Mouse (Mus musculus) gastrocnemius, postnatal 25 days (tissue): ENCODE results near the gene Zkscan14. TPM values are rescaled to one million over a fixed set of nuclear protein-coding genes. Genes with fewer than 3 reads are reported as not detected.
"Not testable (repeated sequence)": the region's sequence is repeated elsewhere in the genome, so short reads cannot be mapped to it uniquely, and the experiment has no call there.

Source experiments
- DNase-seq: peaks from one replicate; pipeline ENCODE4 v3.0.0; 2022
- long read RNA-seq, 2 experiments: library from polyadenylated mRNA; stranded (forward); transcript quantifications; one replicate each; pipeline ENCODE4 v2.0.0; 2021
- total RNA-seq, 2 experiments: library from RNA; stranded (reverse); gene quantifications; 1 replicate in 1 of 2; 2 replicates in 1 of 2; pipeline ENCODE4 v1.2.3; 2021

Gene Zkscan14
- 1 to 10 TPM; 7.8 to 9.7 TPM for total RNA-seq
- long read RNA-seq, experiment 1, transcript Zkscan14-201 (3 exons, 1,967 nt), result major isoform, 12 of 16 reads
- long read RNA-seq, experiment 1, partial matches to known transcripts, result 2 of 16 reads
- long read RNA-seq, experiment 1, other reads (novel, unspliced or antisense), result 0 of 16 reads
- long read RNA-seq, experiment 2, transcript Zkscan14-201 (3 exons, 1,967 nt), result major isoform, 7 of 10 reads
- long read RNA-seq, experiment 2, partial matches to known transcripts, result 1 of 10 reads
- long read RNA-seq, experiment 2, other reads (novel, unspliced or antisense), result 0 of 10 reads

DNA sequence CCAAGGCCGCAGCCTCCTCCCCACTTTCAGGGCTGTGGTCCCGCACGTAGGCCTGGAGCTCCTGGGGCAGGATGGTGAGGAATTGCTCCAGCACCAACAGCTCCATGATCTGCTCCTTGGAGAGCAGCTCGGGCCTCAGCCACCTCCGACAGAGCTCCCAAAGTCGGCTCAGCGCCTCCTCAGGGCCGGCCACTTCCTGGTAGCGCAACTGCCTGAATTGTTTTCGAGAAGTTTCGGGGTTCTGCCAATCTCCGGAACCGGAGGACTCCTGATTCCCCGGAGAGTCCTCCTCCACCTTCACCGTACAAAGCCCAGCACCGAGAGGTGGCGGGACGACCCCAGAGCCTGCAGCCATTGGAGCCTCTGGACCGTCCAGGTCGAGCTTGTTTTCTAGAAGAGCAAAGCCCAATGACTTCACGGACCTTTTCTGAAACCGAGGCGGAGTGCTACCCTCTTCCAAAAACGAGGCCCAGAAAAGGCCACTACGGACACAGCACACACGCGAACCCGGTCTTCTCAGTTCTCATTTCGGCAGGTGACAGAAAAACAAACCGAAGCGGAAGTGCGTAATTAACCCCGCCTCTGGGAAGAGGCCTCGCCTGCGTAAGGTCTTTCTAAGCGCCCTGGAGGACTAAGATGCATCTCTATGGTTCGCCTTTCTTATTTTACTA, at the start of gene Zkscan14:
TSS of gene Zkscan14 (minus strand) at position 548 of the 671 bp plus-strand sequence.
- DNase-seq, result peak; percentile 68

DNA sequence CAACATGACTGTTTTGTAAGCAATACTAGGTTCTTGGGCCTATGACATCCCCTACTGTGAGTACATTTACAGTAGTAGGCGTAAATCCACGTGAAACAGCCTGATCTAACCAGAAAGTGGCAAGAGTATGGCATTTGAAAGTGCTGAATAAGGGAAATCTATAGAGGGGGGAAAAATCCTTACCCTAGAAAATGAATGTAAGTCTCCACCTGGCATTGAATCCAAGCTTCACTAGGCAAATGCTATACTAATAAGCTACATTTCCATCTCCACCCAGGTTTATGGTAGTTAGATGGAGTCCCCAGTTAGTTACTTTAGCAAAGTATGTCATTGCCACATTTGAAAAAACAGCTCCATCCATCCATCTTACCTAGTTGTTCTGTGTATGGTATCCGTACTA, 47.9 kb upstream of the Zkscan14 start:
- no peak for DNase-seq

DNA sequence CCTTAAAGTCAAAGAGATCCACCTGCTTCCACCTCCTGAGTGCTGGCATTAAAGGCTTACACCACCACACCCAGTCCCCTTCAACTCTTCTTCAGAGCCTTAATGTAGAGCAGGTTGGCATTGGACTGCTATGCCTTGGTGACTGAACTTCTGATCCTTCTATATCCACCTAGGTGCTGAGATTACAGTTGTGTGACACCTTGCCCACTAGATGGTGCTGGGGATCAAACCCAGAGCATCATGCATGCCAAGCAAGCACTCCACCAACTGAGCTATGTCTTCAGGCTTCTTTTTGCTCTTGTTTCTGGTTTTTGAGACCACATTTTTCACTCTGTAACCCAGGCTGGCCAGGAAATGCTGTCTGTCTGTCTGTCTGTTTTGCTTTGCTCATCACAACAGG, 33.0 kb upstream of the Zkscan14 start:
- DNase-seq, result no peak

DNA sequence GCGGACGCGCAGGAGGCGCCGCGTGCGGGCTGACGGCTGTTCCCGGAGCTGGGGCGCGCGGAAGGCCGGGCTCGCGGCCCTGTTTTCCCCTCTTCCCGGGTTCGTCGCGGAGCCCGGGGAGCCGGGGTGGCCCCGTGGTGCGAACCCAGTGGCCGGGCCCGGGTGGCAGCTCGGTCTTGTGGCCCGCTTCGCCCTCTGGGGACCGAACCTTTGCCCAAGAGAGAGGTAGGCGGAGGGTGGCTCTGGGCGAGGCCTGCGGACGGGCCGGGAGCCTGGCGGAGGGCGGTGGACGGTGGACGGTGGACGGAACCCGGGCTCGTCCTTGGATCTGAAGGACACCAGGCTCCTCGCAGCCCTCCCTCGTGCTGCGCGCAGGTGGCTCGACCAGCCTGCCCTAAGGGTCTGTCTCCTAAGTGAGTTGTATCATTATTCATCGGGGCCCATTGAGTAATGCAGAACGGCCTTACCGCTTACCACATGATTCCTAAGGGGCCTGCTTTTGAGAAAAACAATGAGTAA, 30.3 kb upstream of the Zkscan14 start:
- no peak for DNase-seq

- peak; percentile 97 for DNase-seq
Observed at GRCm38 (mm10) chr5:145231367-145231871, 29.8 kb upstream of the Zkscan14 start, which contains the start of gene Zfp655. TSS of gene Zfp655 (plus strand) at chr5:145231715.

DNA sequence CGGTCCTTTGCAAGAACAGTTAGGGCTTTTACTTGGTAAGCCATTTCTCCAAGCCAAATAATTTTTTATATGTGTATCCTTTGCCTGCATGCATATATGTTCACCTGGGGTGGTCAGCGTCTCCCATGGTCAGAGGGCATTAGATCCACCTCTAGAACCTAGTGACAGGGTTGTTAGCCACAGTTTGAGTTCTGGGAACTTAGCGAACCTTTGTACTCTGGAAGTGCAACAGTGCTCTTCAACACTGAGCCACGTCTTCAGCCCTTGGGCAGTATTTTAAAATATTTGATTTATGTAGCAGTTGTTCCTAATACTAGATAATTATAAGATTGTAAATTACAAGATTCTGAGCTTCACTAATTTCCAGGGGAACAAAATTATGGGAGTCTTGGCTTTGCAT, 29.0 kb upstream of the Zkscan14 start:
- DNase-seq, result no peak

DNA sequence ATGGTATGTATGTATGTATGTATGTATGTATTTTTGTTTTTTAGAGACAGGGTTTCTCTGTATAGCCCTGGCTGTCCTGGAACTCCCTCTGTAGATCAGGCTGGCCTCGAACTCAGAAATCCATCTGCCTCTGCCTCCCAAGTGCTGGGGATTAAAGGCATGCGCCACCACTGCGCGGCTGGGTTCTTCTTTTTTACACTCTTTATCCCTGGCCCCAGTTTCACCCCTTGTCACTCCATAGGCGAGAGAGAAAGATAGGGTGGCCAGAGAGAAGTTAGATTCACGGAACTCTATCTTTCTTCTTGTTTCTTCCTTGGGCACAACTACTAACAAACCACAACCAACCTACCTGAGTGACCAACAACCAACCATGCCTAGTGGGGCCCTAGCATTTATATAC, 27.6 kb upstream of the Zkscan14 start:
- DNase-seq, result not testable (repeated sequence)

- no peak for DNase-seq
Observed at GRCm38 (mm10) chr5:145226453-145226852, 24.8 kb upstream of the Zkscan14 start.

GRCm38 (mm10) chr5:145223395-145223794, 21.7 kb upstream of the Zkscan14 start:
- DNase-seq, result no peak

DNA sequence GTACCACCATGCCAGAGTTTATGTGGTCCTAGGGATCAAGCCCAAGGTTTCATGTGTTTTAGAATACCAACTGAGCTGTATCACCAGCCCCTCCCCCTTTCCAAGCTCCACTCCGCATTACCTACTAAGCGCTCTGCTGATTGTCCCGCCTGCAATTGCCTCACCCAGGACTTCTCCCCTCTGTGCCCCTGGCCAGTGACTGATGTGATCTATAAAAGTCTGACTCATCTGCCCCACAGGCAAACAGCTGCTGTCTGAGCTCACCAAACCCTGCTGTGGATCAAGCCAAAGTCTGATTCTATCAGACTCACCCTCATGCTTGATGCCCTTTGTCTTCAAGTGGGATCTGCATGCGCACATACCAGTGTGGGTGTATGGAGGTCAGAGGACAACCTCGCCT, 21.2 kb upstream of the Zkscan14 start:
- DNase-seq, result no peak

DNA sequence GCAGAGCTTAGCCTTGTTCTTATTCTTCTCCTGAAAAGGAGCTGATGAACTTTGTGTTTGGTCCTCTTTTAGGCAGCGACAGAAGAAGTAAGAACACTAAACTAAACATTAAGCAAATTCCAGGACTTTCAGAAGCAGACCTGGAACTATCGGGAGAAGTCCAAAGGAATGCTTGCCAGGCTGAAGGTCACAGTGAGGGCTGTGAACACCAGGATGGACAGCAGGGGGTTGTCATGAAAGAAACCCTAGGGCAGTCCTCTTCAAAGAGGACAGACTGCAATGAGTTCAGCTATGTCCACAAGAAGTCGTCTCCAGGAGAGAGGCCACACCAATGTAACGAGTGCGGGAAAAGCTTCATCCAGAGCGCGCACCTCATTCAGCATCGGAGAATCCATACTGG, 18.3 kb upstream of the Zkscan14 start:
- no peak for DNase-seq

DNA sequence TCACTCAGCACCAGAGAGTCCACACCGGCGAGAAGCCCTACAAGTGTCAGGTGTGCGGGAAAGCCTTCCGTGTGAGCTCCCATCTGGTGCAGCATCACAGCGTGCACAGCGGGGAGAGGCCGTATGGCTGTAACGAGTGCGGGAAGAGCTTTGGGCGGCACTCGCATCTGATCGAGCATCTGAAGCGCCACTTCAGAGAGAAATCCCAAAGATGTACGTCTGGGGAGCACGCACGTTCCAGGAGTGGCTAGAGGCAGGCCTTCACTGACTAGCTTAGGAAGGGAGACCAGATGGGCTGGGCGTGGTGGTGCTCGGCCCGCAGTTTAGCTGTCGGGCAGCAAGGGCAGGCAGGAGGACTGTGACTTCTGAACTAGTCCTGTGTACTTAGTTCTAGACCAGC, 17.0 kb upstream of the Zkscan14 start:
- no peak for DNase-seq

DNA sequence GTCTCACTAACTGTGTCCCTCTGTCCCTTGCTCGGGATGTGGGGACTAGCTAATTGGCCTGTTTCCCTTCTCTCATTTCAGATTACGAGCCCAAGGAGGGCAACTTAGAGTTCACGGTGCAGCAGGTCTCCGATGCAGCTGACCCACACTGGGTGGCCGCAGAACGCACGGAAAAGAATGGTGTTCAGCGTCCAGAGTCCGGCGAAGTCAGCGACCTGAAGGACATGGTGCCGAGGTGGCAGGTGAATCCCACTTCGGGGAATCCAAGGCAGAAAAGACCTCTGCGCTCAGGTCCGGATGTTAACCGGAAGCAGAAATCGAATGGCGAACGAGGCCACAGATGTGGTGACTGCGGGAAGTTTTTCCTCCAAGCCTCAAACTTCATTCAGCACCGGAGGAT, 16.5 kb upstream of the Zkscan14 start:
- DNase-seq, result no peak

DNA sequence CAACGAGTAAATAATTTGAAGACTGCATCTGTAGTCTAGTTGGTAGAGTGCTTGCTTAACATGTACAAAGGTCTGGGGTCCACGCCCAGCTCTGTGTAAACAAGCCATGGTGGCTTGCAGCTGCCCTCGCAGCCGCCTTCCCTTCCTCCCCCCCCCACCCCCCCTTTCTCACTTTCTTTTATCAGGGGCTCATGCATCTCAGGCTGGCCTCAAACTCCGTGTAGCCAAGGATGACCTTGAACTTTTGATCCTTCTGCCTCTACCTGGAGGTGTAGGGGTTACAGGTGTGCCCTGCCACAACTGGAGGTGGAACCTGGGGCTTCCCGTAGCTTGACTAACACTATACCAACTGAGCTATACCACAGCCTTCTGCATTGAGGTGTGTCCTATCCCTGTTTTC, 16.1 kb upstream of the Zkscan14 start:
- DNase-seq, result no peak

DNA sequence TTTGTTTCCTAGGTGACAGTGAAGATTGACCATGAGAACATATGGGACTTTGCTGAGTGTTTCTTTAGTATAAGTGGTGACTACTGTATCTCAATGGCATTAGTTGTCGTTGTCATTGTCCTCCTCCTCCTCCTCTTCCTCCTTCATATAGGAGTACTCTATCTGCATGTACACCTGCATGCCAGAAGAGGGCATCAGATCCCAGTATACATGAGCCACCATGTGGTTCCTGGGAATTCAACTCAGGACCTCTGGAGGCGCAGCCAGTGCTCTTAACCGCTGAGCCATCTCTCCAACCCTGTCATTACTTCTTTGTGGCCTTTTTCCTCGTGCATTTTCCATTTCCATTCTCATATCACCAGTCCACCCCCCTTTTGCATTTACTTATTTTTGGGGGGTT, 13.0 kb upstream of the Zkscan14 start:
- DNase-seq, result no peak

DNA sequence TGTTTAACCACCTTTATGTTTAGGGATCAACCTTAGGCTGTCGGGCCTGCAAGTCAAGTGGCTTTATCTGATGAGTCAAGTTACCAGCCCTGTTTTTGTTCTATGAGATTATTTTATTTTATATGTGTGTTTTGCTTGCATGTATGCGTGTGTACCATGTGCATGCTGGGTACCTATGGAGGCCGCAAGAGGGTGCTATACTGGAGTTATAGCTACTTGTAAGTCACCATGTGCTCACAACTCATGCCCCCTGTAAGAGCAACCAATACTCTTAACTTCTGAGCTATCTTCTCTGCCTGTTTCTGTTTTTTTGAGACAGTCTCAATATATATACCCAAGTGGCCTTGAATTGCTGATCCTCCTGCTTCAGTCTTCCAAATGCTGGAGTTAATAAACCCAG, 11.8 kb upstream of the Zkscan14 start:
- no peak for DNase-seq

DNA sequence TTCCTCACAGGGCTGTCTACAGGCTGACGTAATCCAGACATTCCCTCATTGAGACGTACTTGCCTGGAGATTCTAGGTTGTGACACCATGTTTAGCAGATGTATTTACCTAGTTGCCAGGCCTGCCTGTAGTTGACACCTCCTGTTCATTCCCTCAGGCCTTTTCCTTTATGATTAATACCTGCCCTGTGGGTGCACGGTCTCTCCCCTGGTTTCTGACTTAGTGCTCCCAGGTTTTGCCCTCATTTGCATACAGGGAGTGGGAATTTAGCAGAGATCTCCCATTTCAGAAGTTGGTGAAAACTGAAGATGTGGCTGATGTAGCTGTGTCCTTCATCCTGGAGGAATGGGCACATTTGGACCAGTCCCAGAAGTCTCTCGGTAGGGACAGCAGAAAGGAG, 10.5 kb upstream of the Zkscan14 start:
- no peak for DNase-seq

GRCm38 (mm10) chr5:145211340-145211739, 9.7 kb upstream of the Zkscan14 start:
- no peak for DNase-seq

- DNase-seq, result not testable (repeated sequence)
Observed at GRCm38 (mm10) chr5:145208391-145208790, 6.7 kb upstream of the Zkscan14 start.

DNA sequence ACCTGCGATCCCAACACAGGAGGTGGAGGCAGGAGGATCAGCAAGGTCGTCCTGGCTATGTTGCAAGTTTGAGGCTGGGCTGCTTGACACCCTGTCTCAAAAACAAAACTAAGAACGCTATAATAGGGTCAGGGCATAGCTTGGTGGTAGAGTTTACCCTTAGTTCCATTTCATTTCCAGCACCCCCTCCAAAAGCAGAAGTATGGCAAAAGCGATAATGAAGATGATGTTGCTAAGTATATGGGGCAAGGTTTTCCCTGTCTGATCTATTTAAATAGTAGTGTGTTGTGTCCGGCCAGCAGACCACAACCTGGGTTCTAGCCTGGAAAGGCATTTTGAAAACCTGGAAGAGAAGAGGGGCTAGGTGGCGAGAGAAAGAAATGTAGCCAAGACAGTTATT, 6.3 kb upstream of the Zkscan14 start:
- DNase-seq, result no peak

GRCm38 (mm10) chr5:145207385-145207784, 5.7 kb upstream of the Zkscan14 start:
- no peak for DNase-seq

DNA sequence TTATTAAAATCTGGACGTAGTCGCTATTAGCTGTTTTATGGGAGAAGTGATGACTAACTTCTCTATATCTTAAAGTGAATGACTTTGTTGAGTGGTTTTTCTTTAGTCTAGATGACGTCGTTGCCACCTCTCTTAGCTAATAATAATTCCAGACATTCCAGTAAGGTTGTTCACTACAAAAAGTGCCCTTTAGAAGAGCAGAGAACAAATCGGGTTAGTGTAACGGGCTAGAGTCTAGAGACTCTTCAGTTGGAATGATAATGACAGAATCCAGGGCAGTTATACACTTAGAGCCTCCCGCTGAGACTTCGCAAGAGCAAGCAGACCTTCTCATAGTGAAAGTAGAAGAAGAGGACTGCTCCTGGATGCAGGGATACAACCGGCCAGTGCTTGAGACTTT, 3.4 kb upstream of the Zkscan14 start:
- DNase-seq, result no peak

- DNase-seq, result peak; percentile 98
Observed at GRCm38 (mm10) chr5:145203936-145204691, 2.4 kb upstream of the Zkscan14 start, which contains the start of gene Zkscan5. TSS of gene Zkscan5 (plus strand) at chr5:145204562.
